28 mouse cellular contexts compared by ENCODE assay signal in the genomic region with DNA sequence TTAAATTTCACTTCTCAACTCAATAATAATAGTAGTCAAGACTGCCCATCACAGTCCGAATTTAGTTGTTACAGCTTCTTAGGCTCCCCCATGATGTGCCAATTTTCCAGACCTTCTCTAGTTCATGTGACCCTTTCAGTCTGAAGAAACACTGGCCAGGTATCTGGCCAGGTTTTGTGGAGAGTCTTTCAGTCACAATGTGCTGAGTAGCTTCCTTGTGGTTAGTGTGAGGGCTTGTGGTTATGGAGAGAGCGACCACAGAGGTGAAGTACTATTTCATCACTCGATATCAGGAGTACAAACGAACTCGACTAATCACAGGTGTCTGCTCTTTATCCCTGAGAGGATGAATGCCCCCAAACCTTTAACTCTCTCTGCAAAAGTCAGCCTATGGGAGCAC.
"Had no signal": no experiment of that assay in that cellular context is flagged by ENCODE, and none has a peak within 500 bp of the region (broad histone marks: within the 10 kb centered on the region; RNA-seq: fewer than 3 reads in every experiment).

No protein-coding gene starts in this region.

- H3K4me2 ChIP-seq: heart, embryonic 13.5 days; heart, embryonic 15.5 days; hindbrain, embryonic 13.5 days; hindbrain, embryonic 15.5 days; kidney, embryonic 15.5 days; limb, embryonic 12.5 days; liver, embryonic 11.5 days had no signal

- H3K27ac ChIP-seq: gastrocnemius, adult 2 months; heart, embryonic 10.5 days; heart, embryonic 13.5 days; heart, embryonic 15.5 days; hindbrain, embryonic 10.5 days; hindbrain, embryonic 13.5 days; hindbrain, embryonic 15.5 days; hindbrain, postnatal 0 days; kidney, embryonic 15.5 days; kidney, postnatal 0 days; limb, embryonic 10.5 days; limb, embryonic 12.5 days had no signal

- H3K9me3 ChIP-seq: heart, embryonic 10.5 days; heart, embryonic 13.5 days; heart, embryonic 15.5 days; hindbrain, embryonic 10.5 days; hindbrain, embryonic 13.5 days; hindbrain, embryonic 15.5 days; kidney, embryonic 15.5 days; limb, embryonic 10.5 days; limb, embryonic 12.5 days had no signal

- H3K9ac ChIP-seq: forebrain, postnatal 0 days; heart, embryonic 13.5 days; heart, embryonic 15.5 days; hindbrain, embryonic 13.5 days; hindbrain, embryonic 15.5 days; kidney, embryonic 15.5 days; limb, embryonic 12.5 days had no signal

- DNase-seq: forebrain, postnatal 0 days; gastrocnemius, adult 2 months; gastrocnemius, postnatal 10 days; gastrocnemius, postnatal 25 days; heart, adult 18-20 months; heart, postnatal 14 days; heart, postnatal 36 days; kidney, adult 11 months; kidney, adult 2 months; kidney, adult 9 months; kidney, postnatal 14 days; kidney, postnatal 36 days; layer of hippocampus, adult 9-11 months; layer of hippocampus, postnatal 36 days; liver had no signal

- H3K4me1 ChIP-seq: heart, embryonic 10.5 days; heart, embryonic 13.5 days; heart, embryonic 15.5 days; kidney, embryonic 15.5 days had no signal

- ATAC-seq: forebrain, postnatal 0 days; hindbrain, postnatal 0 days; intestine, embryonic 16.5 days had no signal

- H3K36me3 ChIP-seq: heart, embryonic 10.5 days; heart, embryonic 13.5 days; heart, embryonic 15.5 days; hindbrain, embryonic 10.5 days; hindbrain, embryonic 13.5 days; hindbrain, embryonic 15.5 days; kidney, embryonic 15.5 days; limb, embryonic 10.5 days; limb, embryonic 12.5 days had no signal

- H3K4me3 ChIP-seq: gastrocnemius, adult 2 months; heart, embryonic 10.5 days; heart, embryonic 13.5 days; heart, embryonic 15.5 days; hindbrain, embryonic 10.5 days; hindbrain, embryonic 13.5 days; hindbrain, embryonic 15.5 days; kidney, embryonic 15.5 days; limb, embryonic 10.5 days; limb, embryonic 12.5 days had no signal

- H3K27me3 ChIP-seq: heart, embryonic 13.5 days; heart, embryonic 15.5 days; hindbrain, embryonic 13.5 days; hindbrain, embryonic 15.5 days; kidney, embryonic 15.5 days; limb, embryonic 12.5 days had no signal
